Mouse (Mus musculus): ENCODE data around the gene Rbm20. TPM values are rescaled to one million over a fixed set of nuclear protein-coding genes. Genes with fewer than 3 reads are reported as not detected.

Rbm20 gene
- polyA plus RNA-seq (2014; fragmentation: Illumina TruSeq; extraction: RNeasy Lipid Tissue Mini Kit (QIAGEN cat#74804); ENCODE audit: low read depth, low replicate concordance): 1.0 TPM

GRCm38 (mm10) chr19:53676718-53677634, at the start of gene Rbm20:
Rbm20 (plus strand) TSS chr19:53677306.

DNA sequence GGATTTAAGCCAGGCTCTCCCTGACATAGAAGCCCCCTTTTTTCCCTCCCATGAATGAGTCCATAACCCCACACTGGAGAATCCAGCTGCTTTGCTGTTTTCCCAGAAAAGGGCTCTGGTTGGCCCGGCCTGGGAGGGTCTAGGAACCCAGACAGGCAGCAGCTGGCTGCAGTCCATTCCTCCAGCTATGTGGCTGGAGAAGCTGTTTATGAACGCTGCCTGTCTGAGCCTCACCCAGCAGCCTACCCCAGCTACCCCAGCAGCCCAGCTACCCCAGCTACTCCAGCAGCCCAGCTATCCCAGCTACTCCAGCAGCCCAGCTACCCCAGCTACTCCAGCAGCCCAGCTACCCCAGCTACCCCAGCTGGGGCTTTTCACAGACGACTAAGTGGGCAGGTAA, 215.0 kb downstream of the Rbm20 start, which contains the start of gene Pdcd4:
Gene Pdcd4, plus strand, starts transcription at position 171 of the 400 bp plus-strand sequence.

Other genes starting within 250 kb of the Rbm20 start
- gene Dusp5, start 148.2 kb upstream of the Rbm20 start, polyA plus RNA-seq (2014; fragmentation: Illumina TruSeq; extraction: RNeasy Lipid Tissue Mini Kit (QIAGEN cat#74804); ENCODE audit: low read depth, low replicate concordance): 1.5 TPM
- gene Nutf2-ps1, start 88.2 kb upstream of the Rbm20 start, polyA plus RNA-seq (2014; fragmentation: Illumina TruSeq; extraction: RNeasy Lipid Tissue Mini Kit (QIAGEN cat#74804); ENCODE audit: low read depth, low replicate concordance): 47.9 TPM
- 111 TPM for gene Smc3, start 76.9 kb upstream of the Rbm20 start, polyA plus RNA-seq (2014; fragmentation: Illumina TruSeq; extraction: RNeasy Lipid Tissue Mini Kit (QIAGEN cat#74804); ENCODE audit: low read depth, low replicate concordance)
- 196 TPM for gene Pdcd4, start 214.9 kb downstream of the Rbm20 start, polyA plus RNA-seq (2014; fragmentation: Illumina TruSeq; extraction: RNeasy Lipid Tissue Mini Kit (QIAGEN cat#74804); ENCODE audit: low read depth, low replicate concordance)

Data from adrenal gland, adult 10 weeks (tissue).